Mouse (Mus musculus) cerebellum, postnatal 4 days (tissue): Measurements from ENCODE around the gene Mrtfa.

Experiments used
- DNase-seq, 2 experiments: peaks; one replicate each; pipeline ENCODE4 v3.0.0; 2022; ENCODE audit warnings: low spot score in 2 of 2, mixed read lengths in 1 of 2

The Mrtfa gene

GRCm38 (mm10) chr15:80989712-80990111, 200.8 kb downstream of the Mrtfa start:
- no peak for DNase-seq

- no peak for DNase-seq
Measured at GRCm38 (mm10) chr15:80988331-80988730, 202.2 kb downstream of the Mrtfa start.

GRCm38 (mm10) chr15:80983264-80983663, 207.3 kb downstream of the Mrtfa start:
- DNase-seq: no peak

GRCm38 (mm10) chr15:80981176-80981575, 209.4 kb downstream of the Mrtfa start:
- DNase-seq: no peak

- no peak for DNase-seq
Measured at GRCm38 (mm10) chr15:80979611-80980010, 210.9 kb downstream of the Mrtfa start.

GRCm38 (mm10) chr15:80977620-80978334, 212.8 kb downstream of the Mrtfa start, which contains the start of gene Sgsm3:
Gene Sgsm3 (plus strand): TSS chr15:80977765.
- DNase-seq: peak; percentile 70 to 87

GRCm38 (mm10) chr15:80975666-80976065, 214.9 kb downstream of the Mrtfa start:
- no peak for DNase-seq

GRCm38 (mm10) chr15:80974311-80974710, 216.2 kb downstream of the Mrtfa start:
- no peak for DNase-seq

- DNase-seq: no peak
Measured at GRCm38 (mm10) chr15:80969371-80969770, 221.2 kb downstream of the Mrtfa start.
